Comparison of ENCODE assay signal across 25 mouse cellular contexts in the genomic region with DNA sequence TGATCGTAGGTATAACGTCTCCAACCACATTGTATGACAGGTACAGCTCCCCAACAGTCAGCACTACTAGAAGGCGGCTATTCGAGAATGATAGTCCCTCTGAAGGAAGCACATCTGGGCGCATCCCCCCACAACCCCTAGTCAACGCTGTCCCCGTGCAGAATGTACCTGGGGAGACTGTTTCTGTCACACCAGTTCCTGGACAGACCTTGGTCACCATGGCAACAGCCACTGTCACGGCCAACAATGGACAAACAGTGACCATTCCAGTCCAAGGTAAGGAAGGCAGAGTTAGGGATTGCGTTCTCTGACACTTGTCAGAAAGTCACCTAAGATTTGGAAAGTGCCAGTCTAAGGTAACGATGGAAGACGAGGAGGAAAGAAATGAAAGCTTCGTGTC. TPM values are rescaled to one million over a fixed set of nuclear protein-coding genes. Genes with fewer than 3 reads are reported as not detected.
DNase-seq lines count a peak whose midpoint lies in the region; ATAC-seq and TF ChIP-seq lines count a peak whose summit lies in the region.
"Had no signal": no experiment of that assay in that cellular context is flagged by ENCODE, and none has a peak within 500 bp of the region (broad histone marks: within the 10 kb centered on the region; RNA-seq: fewer than 3 reads in every experiment).

No protein-coding gene starts in this region.

- H3K36me3 ChIP-seq in lung, embryonic 15.5 days = peaks cover 24% of the 10 kb centered on the region
- H3K36me3 ChIP-seq in lung, postnatal 0 days (ENCODE audit: insufficient read depth, low read length) = peaks cover 7% of the 10 kb centered on the region; the same call in 1 of the 2 replicates

- no peak overlapping the region for H3K9ac ChIP-seq in lung, embryonic 15.5 days
- H3K9ac ChIP-seq in lung, postnatal 0 days (replicated peaks; ENCODE audit: low read depth) = no peak overlapping the region
- H3K9ac ChIP-seq: embryonic facial prominence, embryonic 12.5 days; embryonic facial prominence, embryonic 15.5 days; heart, embryonic 12.5 days; heart, embryonic 15.5 days; hindbrain, embryonic 14.5 days had no signal

- no peaks in the 10 kb centered on the region for H3K9me3 ChIP-seq in lung, embryonic 15.5 days
- no peaks in the 10 kb centered on the region for H3K9me3 ChIP-seq in lung, postnatal 0 days (ENCODE audit: low read length)
- H3K9me3 ChIP-seq: embryonic facial prominence, embryonic 12.5 days; embryonic facial prominence, embryonic 15.5 days; heart, embryonic 12.5 days; heart, embryonic 15.5 days had no signal

- H3K27ac ChIP-seq in lung, embryonic 15.5 days = peak overlapping the region; percentile 45
- no peak overlapping the region for H3K27ac ChIP-seq in lung, postnatal 0 days (ENCODE audit: low read length)
- H3K27ac ChIP-seq: embryonic facial prominence, embryonic 12.5 days; embryonic facial prominence, embryonic 15.5 days; heart, embryonic 15.5 days; hindbrain, embryonic 14.5 days; hindbrain, postnatal 0 days had no signal

- no peak for TF ChIP-seq EP300 in lung, postnatal 0 days (IDR thresholded peaks at IDR 0.05)

- no peak for ATAC-seq in lung, embryonic 15.5 days (ENCODE audit: borderline replicate concordance, extremely low read depth, low FRiP score, low TSS enrichment)
- ATAC-seq in lung, postnatal 0 days = peak; percentile 41
- ATAC-seq: activated CD4-positive, CD25-positive, alpha-beta regulatory T cell, adult 4 months; forebrain, embryonic 14.5 days; hindbrain, postnatal 0 days; inflammation-experienced regulatory T-cells, adult 6 months had no signal

- no peak for TF ChIP-seq CTCF in lung, postnatal 0 days (IDR thresholded peaks at IDR 0.05)

- 64% methylated on average over 12 of the region's 12 CpGs for whole genome bisulfite sequencing in lung, embryonic 15.5 days
- WGBS in lung, postnatal 0 days = 58% methylated on average over 12 of the region's 12 CpGs

- no peak overlapping the region for H3K4me3 ChIP-seq in lung, embryonic 15.5 days
- H3K4me3 ChIP-seq in lung, postnatal 0 days (ENCODE audit: low read depth, low read length) = no peak overlapping the region
- H3K4me3 ChIP-seq: embryonic facial prominence, embryonic 12.5 days; embryonic facial prominence, embryonic 15.5 days; heart, embryonic 12.5 days; heart, embryonic 15.5 days had no signal

- no peaks in the 10 kb centered on the region for H3K27me3 ChIP-seq in lung, embryonic 15.5 days
- H3K27me3 ChIP-seq in lung, postnatal 0 days (replicated peaks; ENCODE audit: insufficient read depth, low read length) = no peaks in the 10 kb centered on the region
- H3K27me3 ChIP-seq: embryonic facial prominence, embryonic 12.5 days; embryonic facial prominence, embryonic 15.5 days; heart, embryonic 12.5 days; heart, embryonic 15.5 days had no signal

- 0 out of 2 replicates have a peak, but pooled peaks cover 4% of the 10 kb centered on the region for H3K4me1 ChIP-seq in lung, embryonic 15.5 days
- H3K4me1 ChIP-seq in lung, postnatal 0 days (ENCODE audit: insufficient read depth, low read depth, low read length) = no peaks in the 10 kb centered on the region
- H3K4me1 ChIP-seq: embryonic facial prominence, embryonic 12.5 days; embryonic facial prominence, embryonic 15.5 days; heart, embryonic 12.5 days; heart, embryonic 15.5 days had no signal

- peak; percentile 37 for DNase-seq in adrenal gland, adult 2 months
- DNase-seq in adrenal gland, postnatal 10 days = no peak
- peak; percentile 12 to 41 for DNase-seq in adrenal gland, postnatal 36 days
- DNase-seq in adrenal gland, postnatal 4 days (ENCODE audit: low spot score in 2 of 2) = no peak
- DNase-seq in lung, postnatal 14 days = no peak
- DNase-seq in lung, postnatal 0 days (ENCODE audit: low spot score) = peak; percentile 31
- no peak for DNase-seq in right cerebral cortex, postnatal 14 days
- DNase-seq: cerebellum, adult 11 months; cerebellum, adult 2 months; cerebellum, adult 9-11 months; cerebellum, postnatal 25 days; gastrocnemius, postnatal 25 days; heart, adult 18-20 months; heart, postnatal 10 days; heart, postnatal 4 days had no signal

- H3K4me2 ChIP-seq in lung, embryonic 15.5 days = 0 out of 2 replicates have a peak overlapping the region, but pooled peaks have one; percentile 3
- H3K4me2 ChIP-seq in lung, postnatal 0 days (replicated peaks; ENCODE audit: low read depth, low read length) = no peak overlapping the region
- H3K4me2 ChIP-seq: embryonic facial prominence, embryonic 12.5 days; embryonic facial prominence, embryonic 15.5 days; heart, embryonic 12.5 days; heart, embryonic 15.5 days; hindbrain, embryonic 14.5 days had no signal

RNA-seq across cellular contexts. Expression of gene Rbl2, which starts 36.4 kb away (rescaled TPM):
- 10 to 100 TPM; 41.8 to 51.9 TPM for total RNA-seq in adrenal gland, adult 2 months (2021)
- 19.2 and 21.7 TPM in 2 replicates for polyA plus RNA-seq in adrenal gland, adult 2 months (2012; rRNA removed)
- total RNA-seq in adrenal gland, postnatal 10 days (2021) = 10 to 100 TPM; 29.5 to 35.9 TPM
- total RNA-seq in adrenal gland, postnatal 36 days (2021) = 10 to 100 TPM; 35.1 to 50.1 TPM
- 10 to 100 TPM; 36.9 to 37.6 TPM for total RNA-seq in adrenal gland, postnatal 4 days (2021)
- 15.7 and 18.4 TPM in 2 replicates for polyA plus RNA-seq in lung, embryonic 15.5 days (2015; fragmentation: Nextera tagmentation; extraction: Ambion mirVana)
- polyA plus RNA-seq in lung, postnatal 0 days (2015; fragmentation: Nextera tagmentation; extraction: Ambion mirVana) = 13.7 and 13.8 TPM in 2 replicates

Comparison
In these comparisons a context has a peak if more than half of its experiments do, and no peak if none do; other contexts are left out.
1. DNase-seq: peak in adrenal gland, adult 2 months (single experiment), adrenal gland, postnatal 36 days (2 of 2) and lung, postnatal 0 days (single experiment); none in adrenal gland, postnatal 10 days (single experiment), adrenal gland, postnatal 4 days (0 of 2), lung, postnatal 14 days (single experiment) and right cerebral cortex, postnatal 14 days (single experiment).